Mouse (Mus musculus): ENCODE data around the gene Fbxl7.

DNA sequence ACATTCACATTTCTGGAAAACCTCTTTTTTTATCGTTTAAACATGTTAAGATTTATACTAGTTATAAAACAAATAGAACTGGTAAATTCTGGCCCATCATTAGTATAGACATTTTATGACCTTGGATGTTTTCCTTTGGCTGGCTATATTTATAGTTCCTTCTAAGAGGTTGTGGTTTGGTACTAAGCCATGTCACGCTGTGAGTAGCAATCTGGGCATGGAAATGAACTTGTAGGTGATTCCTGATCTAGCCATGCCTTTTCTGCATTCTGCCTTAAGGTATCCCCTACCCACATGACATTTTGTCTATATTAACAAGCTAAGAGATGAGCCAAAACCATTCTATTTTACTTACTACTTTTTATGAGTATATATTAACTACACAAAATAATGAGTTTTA is 329.3 kb downstream of the Fbxl7 start:
- TF ChIP-seq CTCF (conservative IDR thresholded peaks at IDR 0.05; ENCODE audit: insufficient read depth, insufficient read length, low read depth, low read length) (no peak), POLR2A (IDR thresholded peaks at IDR 0.05; ENCODE audit: low read depth, low read length) (no peak)

All from kidney, adult 2 months (tissue).